Mouse (Mus musculus): ENCODE measurements around the gene Msantd3. TPM values are rescaled to one million over a fixed set of nuclear protein-coding genes. Genes with fewer than 3 reads are reported as not detected.

Msantd3 gene
- polyA plus RNA-seq, 1 experiment from 2014 or later, result 26.7 TPM

DNA sequence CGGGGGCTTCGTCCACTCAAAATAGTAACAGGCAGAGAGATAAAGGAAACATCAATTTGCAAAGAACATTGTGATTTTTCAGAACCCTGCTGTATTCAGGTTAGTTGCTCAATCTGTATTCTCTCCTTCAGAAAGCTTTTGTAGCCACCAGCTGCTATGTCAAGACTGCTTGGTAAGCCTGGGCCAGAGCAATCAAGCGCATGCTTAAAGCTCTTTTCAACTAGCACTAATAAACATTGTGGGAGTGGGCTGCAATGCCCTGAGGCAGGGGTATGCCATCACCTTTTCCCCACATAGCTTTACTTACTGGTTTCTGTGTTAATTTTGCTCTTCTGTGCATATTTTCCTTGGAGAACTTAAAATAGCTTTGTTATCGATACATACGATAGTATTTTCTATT is 2.7 kb upstream of the Msantd3 start:
- Histone ChIP-seq H3K4me3 (ENCODE audit: control insufficient read depth in 1 of 2, insufficient read depth in 1 of 2, low read depth in 1 of 2, low read length in 2 of 2) (no peak overlapping the region), H3K27ac (replicated peaks in 1 of 2; ENCODE audit: control insufficient read depth in 1 of 2, insufficient read depth in 1 of 2, low read depth in 2 of 2, low read length in 2 of 2) (no peak overlapping the region), H3K36me3 (ENCODE audit: control insufficient read depth, insufficient read depth, low read length) (no peaks in the 10 kb centered on the region), H3K27me3 (ENCODE audit: control insufficient read depth, insufficient read depth, low read length) (no peaks in the 10 kb centered on the region), H3K4me2 (ENCODE audit: low read length) (no peak overlapping the region), H3K4me1 (ENCODE audit: control insufficient read depth in 2 of 2, insufficient read depth in 2 of 2, low read length in 2 of 2) (peaks cover 5 to 9% of the 10 kb centered on the region in 2 experiments), H3K9me3 (ENCODE audit: control insufficient read depth, low read length) (no peaks in the 10 kb centered on the region), H3K9ac (ENCODE audit: low read length) (no peak overlapping the region)
- WGBS, result 82% methylated on average over 5 of the region's 5 CpGs
- ATAC-seq (ENCODE audit: insufficient number of reproducible peaks, insufficient read depth, low FRiP score, low read depth), result no peak

DNA sequence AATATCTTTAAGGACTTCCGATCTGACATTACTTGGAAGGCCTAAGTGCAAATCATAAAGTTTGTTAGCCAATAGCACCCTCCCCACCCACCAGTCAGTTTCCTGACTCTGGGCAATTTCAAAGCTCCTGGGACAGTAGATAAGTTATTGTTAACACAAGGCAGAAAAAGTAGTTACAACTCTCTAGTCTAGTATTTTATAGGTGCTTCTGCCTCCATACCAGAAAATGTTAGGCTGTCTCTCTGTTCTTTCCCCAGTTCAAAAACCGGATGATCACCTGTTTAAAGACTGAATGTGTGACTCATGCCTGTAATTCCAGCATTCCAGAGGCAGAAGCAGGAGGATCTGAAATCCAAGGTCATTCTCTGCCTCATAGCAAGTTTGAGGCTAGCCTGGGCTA is 1.2 kb upstream of the Msantd3 start:
- H3K36me3 ChIP-seq (ENCODE audit: control insufficient read depth, insufficient read depth, low read length), result no peaks in the 10 kb centered on the region
- no peak overlapping the region for H3K4me3 ChIP-seq (ENCODE audit: control insufficient read depth in 1 of 2, insufficient read depth in 1 of 2, low read depth in 1 of 2, low read length in 2 of 2)
- H3K9me3 ChIP-seq (ENCODE audit: control insufficient read depth, low read length), result no peaks in the 10 kb centered on the region
- WGBS, result 76% methylated on average over 2 of the region's 2 CpGs
- no peak overlapping the region for H3K9ac ChIP-seq (ENCODE audit: low read length)
- H3K27me3 ChIP-seq (ENCODE audit: control insufficient read depth, insufficient read depth, low read length), result no peaks in the 10 kb centered on the region
- H3K27ac ChIP-seq (replicated peaks in 1 of 2; ENCODE audit: control insufficient read depth in 1 of 2, insufficient read depth in 1 of 2, low read depth in 2 of 2, low read length in 2 of 2), result no peak overlapping the region
- H3K4me2 ChIP-seq (ENCODE audit: low read length), result no peak overlapping the region
- H3K4me1 ChIP-seq (ENCODE audit: control insufficient read depth in 2 of 2, insufficient read depth in 2 of 2, low read length in 2 of 2), result peaks cover 13 to 23% of the 10 kb centered on the region in 2 experiments
- ATAC-seq (ENCODE audit: insufficient number of reproducible peaks, insufficient read depth, low FRiP score, low read depth), result no peak

DNA sequence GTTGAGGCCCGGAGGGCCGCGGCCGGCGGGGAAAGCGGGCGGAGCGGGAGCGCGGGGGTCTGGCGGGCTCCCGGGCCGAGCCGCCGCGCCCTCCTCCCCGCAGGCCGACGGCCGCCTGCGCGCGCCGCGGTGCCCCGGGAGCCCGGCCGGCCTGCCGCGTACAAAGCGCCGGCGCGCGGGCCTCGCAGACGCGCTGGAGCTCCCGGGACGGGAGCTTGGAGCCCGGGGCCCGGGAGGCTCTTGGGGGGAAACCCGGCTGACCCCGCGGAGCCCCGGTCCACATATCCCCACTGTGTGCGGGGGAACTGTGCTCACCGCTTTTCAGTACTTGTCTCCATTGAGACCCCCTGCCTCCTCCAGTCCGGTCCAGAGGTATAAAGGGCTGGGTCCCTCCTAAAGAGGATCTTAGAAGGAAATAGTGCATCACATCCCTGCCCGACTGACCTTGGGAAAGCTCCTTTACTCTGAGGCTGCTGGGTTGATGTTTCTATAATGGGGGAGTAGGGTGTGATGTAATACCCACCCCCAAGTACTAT is 909 bp downstream of the Msantd3 start:
- Histone ChIP-seq H3K9me3 (ENCODE audit: control insufficient read depth, low read length) (no peaks in the 10 kb centered on the region), H3K9ac (ENCODE audit: low read length) (peak overlapping the region; percentile 93), H3K27ac (replicated peaks in 1 of 2; ENCODE audit: control insufficient read depth in 1 of 2, insufficient read depth in 1 of 2, low read depth in 2 of 2, low read length in 2 of 2) (peak overlapping the region; percentile 93 to 95), H3K4me1 (ENCODE audit: control insufficient read depth in 2 of 2, insufficient read depth in 2 of 2, low read length in 2 of 2) (peaks cover 19 to 39% of the 10 kb centered on the region in 2 experiments), H3K4me2 (ENCODE audit: low read length) (peak overlapping the region; percentile 86), H3K27me3 (ENCODE audit: control insufficient read depth, insufficient read depth, low read length) (no peaks in the 10 kb centered on the region), H3K4me3 (ENCODE audit: control insufficient read depth in 1 of 2, insufficient read depth in 1 of 2, low read depth in 1 of 2, low read length in 2 of 2) (peak overlapping the region; percentile 77 to 95), H3K36me3 (ENCODE audit: control insufficient read depth, insufficient read depth, low read length) (no peaks in the 10 kb centered on the region)
- peak; percentile 48; the same call in 1 of the 2 replicates for ATAC-seq (ENCODE audit: insufficient number of reproducible peaks, insufficient read depth, low FRiP score, low read depth)
- WGBS, result under 1% methylated on average over 37 of the region's 50 CpGs

DNA sequence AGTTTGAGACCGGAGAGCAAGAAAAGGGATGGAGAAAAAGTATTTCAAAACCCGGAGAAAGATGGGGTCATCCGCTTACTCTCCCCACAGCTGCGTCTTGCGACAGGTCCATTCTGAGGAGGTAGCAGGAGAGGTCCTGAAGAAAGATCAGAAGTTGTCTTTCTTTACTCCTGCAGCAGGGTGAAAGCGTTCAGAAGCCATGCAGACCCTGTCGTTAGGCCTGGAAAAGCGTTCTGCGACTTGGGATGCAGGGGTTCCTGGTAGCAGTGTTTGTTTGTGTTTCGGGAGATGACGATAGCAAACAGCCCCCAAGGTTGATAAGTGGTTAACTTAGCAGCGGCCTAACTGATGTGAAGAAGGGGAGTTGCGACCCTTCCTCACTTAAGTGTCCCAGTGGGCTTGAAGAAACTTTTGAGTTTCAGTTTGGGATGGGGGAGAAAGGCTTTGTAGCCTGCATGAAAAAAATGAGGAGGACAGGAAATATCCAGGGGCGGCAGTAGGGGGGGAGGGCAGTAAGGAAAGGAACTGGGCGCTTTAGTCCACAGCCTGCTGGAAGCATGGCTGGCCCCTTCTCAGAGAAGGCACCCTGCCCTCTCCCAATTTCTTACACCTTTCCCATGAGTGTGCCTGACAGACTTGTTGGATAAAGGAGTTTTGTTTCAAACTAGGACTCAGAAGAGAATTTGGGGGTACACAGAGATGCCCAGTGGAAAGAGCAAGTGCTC is 2.0 kb downstream of the Msantd3 start:
- WGBS, result 5% methylated on average over 15 of the region's 15 CpGs
- ATAC-seq (ENCODE audit: insufficient number of reproducible peaks, insufficient read depth, low FRiP score, low read depth), result no peak
- Histone ChIP-seq H3K27ac (replicated peaks in 1 of 2; ENCODE audit: control insufficient read depth in 1 of 2, insufficient read depth in 1 of 2, low read depth in 2 of 2, low read length in 2 of 2) (peak overlapping the region; percentile 41 to 93), H3K9ac (ENCODE audit: low read length) (peak overlapping the region; percentile 93), H3K36me3 (ENCODE audit: control insufficient read depth, insufficient read depth, low read length) (no peaks in the 10 kb centered on the region), H3K4me1 (ENCODE audit: control insufficient read depth in 2 of 2, insufficient read depth in 2 of 2, low read length in 2 of 2) (peaks cover 29 to 50% of the 10 kb centered on the region in 2 experiments), H3K9me3 (ENCODE audit: control insufficient read depth, low read length) (no peaks in the 10 kb centered on the region), H3K4me3 (ENCODE audit: control insufficient read depth in 1 of 2, insufficient read depth in 1 of 2, low read depth in 1 of 2, low read length in 2 of 2) (peak overlapping the region; percentile 40 to 77), H3K27me3 (ENCODE audit: control insufficient read depth, insufficient read depth, low read length) (no peaks in the 10 kb centered on the region), H3K4me2 (ENCODE audit: low read length) (peak overlapping the region; percentile 86)

DNA sequence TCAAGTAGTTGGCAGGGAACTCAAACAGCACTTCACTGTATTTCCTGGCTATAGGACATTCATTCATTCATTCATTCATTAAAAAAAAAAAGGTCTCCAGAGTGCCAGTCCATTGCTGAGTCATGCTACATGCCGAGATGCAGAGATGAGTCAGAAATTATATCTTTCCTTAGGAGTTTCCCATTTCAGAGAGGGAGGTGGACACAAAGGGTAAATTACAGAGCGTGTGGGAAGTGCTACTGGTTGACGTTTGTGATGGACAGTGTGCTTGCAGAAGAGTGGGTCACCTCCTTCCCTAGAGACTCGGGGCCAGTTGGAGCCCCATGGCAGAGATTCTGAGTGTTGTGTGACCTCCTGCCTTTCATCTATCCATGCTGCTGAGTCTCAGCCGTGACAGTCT is 2.6 kb downstream of the Msantd3 start:
- Histone ChIP-seq H3K36me3 (ENCODE audit: control insufficient read depth, insufficient read depth, low read length) (no peaks in the 10 kb centered on the region), H3K27me3 (ENCODE audit: control insufficient read depth, insufficient read depth, low read length) (no peaks in the 10 kb centered on the region), H3K4me3 (ENCODE audit: control insufficient read depth in 1 of 2, insufficient read depth in 1 of 2, low read depth in 1 of 2, low read length in 2 of 2) (peak overlapping the region in 1 of 2 experiments; percentile 77; a peak in 1 of 4 replicates), H3K9ac (ENCODE audit: low read length) (peak overlapping the region; percentile 93; the same call in 1 of the 2 replicates), H3K4me2 (ENCODE audit: low read length) (peak overlapping the region; percentile 86), H3K27ac (replicated peaks in 1 of 2; ENCODE audit: control insufficient read depth in 1 of 2, insufficient read depth in 1 of 2, low read depth in 2 of 2, low read length in 2 of 2) (no peak overlapping the region), H3K9me3 (ENCODE audit: control insufficient read depth, low read length) (no peaks in the 10 kb centered on the region), H3K4me1 (ENCODE audit: control insufficient read depth in 2 of 2, insufficient read depth in 2 of 2, low read length in 2 of 2) (peaks cover 33 to 56% of the 10 kb centered on the region in 2 experiments)
- WGBS, result 25% methylated on average over 5 of the region's 5 CpGs
- no peak for ATAC-seq (ENCODE audit: insufficient number of reproducible peaks, insufficient read depth, low FRiP score, low read depth)

DNA sequence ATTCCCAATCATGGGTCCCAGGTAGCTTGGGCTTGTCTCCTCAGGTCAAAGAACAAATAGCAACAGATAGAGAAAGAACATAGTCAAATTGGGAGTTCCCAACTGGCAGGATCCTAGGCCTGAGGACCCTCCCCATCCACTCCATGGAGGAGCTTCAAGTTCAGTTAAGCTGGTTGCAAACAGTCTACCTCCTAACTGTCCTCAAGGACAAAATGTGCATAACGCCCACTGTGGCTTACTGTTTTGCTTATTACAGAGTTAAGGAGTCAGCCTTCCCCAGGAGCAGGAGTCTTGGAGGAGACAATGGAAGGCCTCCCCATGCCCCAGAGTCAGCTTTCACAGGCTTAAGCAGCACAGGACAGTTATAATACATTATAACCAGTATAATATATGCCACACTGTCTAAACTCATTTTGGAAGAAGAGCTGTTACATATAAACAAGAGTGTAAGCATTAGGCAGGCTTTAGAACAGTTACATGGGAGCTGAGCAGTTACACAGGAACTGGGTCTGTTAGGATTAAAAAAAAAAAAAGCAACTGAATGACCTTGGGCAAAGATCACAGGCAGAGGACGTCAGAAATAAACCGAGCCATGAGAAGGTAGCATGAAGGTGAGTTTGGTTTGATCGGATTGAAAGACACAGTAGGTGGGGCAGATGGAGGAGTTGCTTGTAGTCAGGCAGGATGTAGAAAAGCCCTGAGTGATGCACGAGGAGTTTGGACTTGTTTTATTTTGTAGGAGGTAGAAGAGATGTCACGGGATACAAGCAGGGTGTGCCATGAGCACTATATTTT is 3.5 kb downstream of the Msantd3 start:
- Histone ChIP-seq H3K27me3 (ENCODE audit: control insufficient read depth, insufficient read depth, low read length) (no peaks in the 10 kb centered on the region), H3K4me2 (ENCODE audit: low read length) (no peak overlapping the region), H3K9ac (ENCODE audit: low read length) (no peak overlapping the region), H3K4me3 (ENCODE audit: control insufficient read depth in 1 of 2, insufficient read depth in 1 of 2, low read depth in 1 of 2, low read length in 2 of 2) (no peak overlapping the region), H3K4me1 (ENCODE audit: control insufficient read depth in 2 of 2, insufficient read depth in 2 of 2, low read length in 2 of 2) (peaks cover 34 to 58% of the 10 kb centered on the region in 2 experiments), H3K27ac (replicated peaks in 1 of 2; ENCODE audit: control insufficient read depth in 1 of 2, insufficient read depth in 1 of 2, low read depth in 2 of 2, low read length in 2 of 2) (no peak overlapping the region), H3K9me3 (ENCODE audit: control insufficient read depth, low read length) (no peaks in the 10 kb centered on the region), H3K36me3 (ENCODE audit: control insufficient read depth, insufficient read depth, low read length) (no peaks in the 10 kb centered on the region)
- 46% methylated on average over 6 of the region's 6 CpGs for WGBS
- no peak for ATAC-seq (ENCODE audit: insufficient number of reproducible peaks, insufficient read depth, low FRiP score, low read depth)

DNA sequence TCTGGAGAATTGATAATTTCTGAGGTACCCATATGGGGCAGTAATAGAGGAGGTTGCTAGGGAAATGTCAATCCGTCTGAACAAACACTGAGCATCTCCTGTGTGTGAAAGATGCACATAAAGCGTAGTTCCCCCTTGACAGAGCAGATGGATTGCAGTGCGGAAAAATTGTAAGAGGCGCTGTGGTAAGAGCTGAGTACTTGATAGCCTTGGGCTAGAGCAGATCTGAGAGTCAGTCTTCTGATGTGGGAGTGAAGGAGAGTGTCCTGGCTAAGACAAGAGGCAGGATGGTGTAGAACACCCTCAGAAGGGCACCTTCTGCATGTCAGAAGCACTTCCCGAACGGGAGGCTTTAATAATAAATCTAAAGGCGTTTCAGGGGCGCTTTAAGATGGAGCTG is 4.4 kb downstream of the Msantd3 start:
- WGBS, result 58% methylated on average over 8 of the region's 8 CpGs
- Histone ChIP-seq H3K9ac (ENCODE audit: low read length) (no peak overlapping the region), H3K27ac (replicated peaks in 1 of 2; ENCODE audit: control insufficient read depth in 1 of 2, insufficient read depth in 1 of 2, low read depth in 2 of 2, low read length in 2 of 2) (no peak overlapping the region), H3K36me3 (ENCODE audit: control insufficient read depth, insufficient read depth, low read length) (no peaks in the 10 kb centered on the region), H3K4me2 (ENCODE audit: low read length) (no peak overlapping the region), H3K27me3 (ENCODE audit: control insufficient read depth, insufficient read depth, low read length) (no peaks in the 10 kb centered on the region), H3K9me3 (ENCODE audit: control insufficient read depth, low read length) (no peaks in the 10 kb centered on the region), H3K4me1 (ENCODE audit: control insufficient read depth in 2 of 2, insufficient read depth in 2 of 2, low read length in 2 of 2) (peaks cover 38 to 66% of the 10 kb centered on the region in 2 experiments), H3K4me3 (ENCODE audit: control insufficient read depth in 1 of 2, insufficient read depth in 1 of 2, low read depth in 1 of 2, low read length in 2 of 2) (no peak overlapping the region)
- ATAC-seq (ENCODE audit: insufficient number of reproducible peaks, insufficient read depth, low FRiP score, low read depth), result no peak
